Mouse (Mus musculus): ENCODE results near the gene Rbm34. TPM values are rescaled to one million over a fixed set of nuclear protein-coding genes. Genes with fewer than 3 reads are reported as not detected.

The Rbm34 gene
- polyA plus RNA-seq, 1 experiment = 5.5 TPM

DNA sequence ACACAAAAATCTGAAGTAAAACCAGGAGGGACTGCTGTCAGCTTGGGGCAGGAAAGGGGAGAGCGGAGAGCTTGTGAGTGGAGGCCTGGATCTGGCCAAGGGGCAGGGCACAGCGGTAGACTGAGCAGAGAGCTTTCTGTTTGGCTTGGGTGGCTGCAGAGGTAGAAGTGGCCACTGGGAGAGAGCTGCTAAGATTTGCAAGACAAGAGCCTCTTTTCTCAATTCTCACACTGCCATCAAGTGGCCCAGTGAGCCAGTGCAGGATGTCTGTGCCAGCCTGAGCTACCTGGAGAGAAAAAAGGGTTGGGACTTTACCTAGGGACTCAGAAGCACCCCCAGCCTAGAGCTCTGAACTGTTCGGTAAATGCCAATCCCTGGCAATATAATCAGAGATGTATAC is 50.0 kb downstream of the Rbm34 start:
- WGBS = 7% methylated on average over 3 of the region's 3 CpGs
- H3K4me1 ChIP-seq (ENCODE audit: control insufficient read depth, insufficient read depth, low read length) = peaks cover 32% of the 10 kb centered on the region
- peak overlapping the region; percentile 6; the same call in 1 of the 2 replicates for H3K27ac ChIP-seq (ENCODE audit: insufficient read depth, low read depth, low read length)
- no peaks in the 10 kb centered on the region for H3K36me3 ChIP-seq (ENCODE audit: control insufficient read depth, insufficient read depth, low read length)
- H3K27me3 ChIP-seq (replicated peaks; ENCODE audit: control insufficient read depth, insufficient read depth, low read length) = no peaks in the 10 kb centered on the region
- peak; percentile 92 for DNase-seq
- H3K4me3 ChIP-seq (ENCODE audit: insufficient read depth, low read depth, low read length) = no peak overlapping the region
- TF ChIP-seq POLR2A (IDR thresholded peaks at IDR 0.05; ENCODE audit: low read depth, low read length) = no peak
- TF ChIP-seq CTCF (conservative IDR thresholded peaks at IDR 0.05; ENCODE audit: insufficient read depth, insufficient read length, low read depth, low read length) = peak; percentile 98

DNA sequence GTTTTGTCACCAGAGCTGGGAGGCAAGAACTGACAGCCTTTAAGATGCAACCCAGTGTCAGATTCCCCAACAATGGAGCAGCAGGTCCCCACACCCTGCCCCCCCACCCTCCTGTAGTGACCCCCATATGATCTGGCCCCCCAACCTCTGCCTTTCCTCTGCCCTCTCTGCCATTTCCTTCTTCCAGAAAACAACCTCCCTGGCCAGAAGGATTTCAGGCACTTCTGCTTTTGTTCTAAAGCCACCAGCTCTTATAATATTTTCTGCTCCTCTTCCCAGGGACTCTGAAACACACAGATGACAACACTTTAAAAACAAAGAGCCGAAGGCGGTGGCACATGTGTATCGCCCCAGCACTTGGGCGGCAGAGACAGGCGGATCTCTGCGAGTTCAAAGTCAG is 50.5 kb downstream of the Rbm34 start:
- Histone ChIP-seq H3K4me3 (ENCODE audit: insufficient read depth, low read depth, low read length) (no peak overlapping the region), H3K27ac (ENCODE audit: insufficient read depth, low read depth, low read length) (peak overlapping the region; percentile 6; the same call in 1 of the 2 replicates), H3K4me1 (ENCODE audit: control insufficient read depth, insufficient read depth, low read length) (peaks cover 32% of the 10 kb centered on the region), H3K36me3 (ENCODE audit: control insufficient read depth, insufficient read depth, low read length) (no peaks in the 10 kb centered on the region), H3K27me3 (replicated peaks; ENCODE audit: control insufficient read depth, insufficient read depth, low read length) (no peaks in the 10 kb centered on the region)
- no peak for DNase-seq
- 67% methylated on average over 6 of the region's 6 CpGs for WGBS
- no peak for TF ChIP-seq CTCF (conservative IDR thresholded peaks at IDR 0.05; ENCODE audit: insufficient read depth, insufficient read length, low read depth, low read length)
- no peak for TF ChIP-seq POLR2A (IDR thresholded peaks at IDR 0.05; ENCODE audit: low read depth, low read length)

DNA sequence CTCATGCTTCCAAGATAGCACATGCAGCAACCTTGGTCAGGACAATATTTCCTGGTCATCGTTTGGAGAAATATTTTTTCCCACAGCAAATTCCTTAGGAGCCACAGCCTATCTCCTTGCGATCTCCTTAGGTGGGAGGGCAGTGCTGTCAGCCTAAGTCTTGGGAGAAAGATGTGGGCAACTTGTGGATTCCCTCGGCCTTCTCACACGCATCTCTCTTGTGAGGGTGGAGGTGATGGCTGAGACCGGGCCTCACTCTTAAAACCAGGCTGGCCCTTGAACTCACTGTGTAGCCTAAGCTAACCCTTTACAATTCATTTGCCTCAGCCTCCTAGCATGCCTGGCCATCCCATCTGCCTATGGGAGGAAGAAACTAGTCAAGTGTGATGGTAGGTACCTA is 51.2 kb downstream of the Rbm34 start:
- DNase-seq = no peak
- Histone ChIP-seq H3K27me3 (replicated peaks; ENCODE audit: control insufficient read depth, insufficient read depth, low read length) (no peaks in the 10 kb centered on the region), H3K4me3 (ENCODE audit: insufficient read depth, low read depth, low read length) (no peak overlapping the region), H3K27ac (ENCODE audit: insufficient read depth, low read depth, low read length) (peak overlapping the region; percentile 85), H3K4me1 (ENCODE audit: control insufficient read depth, insufficient read depth, low read length) (peaks cover 37% of the 10 kb centered on the region), H3K36me3 (ENCODE audit: control insufficient read depth, insufficient read depth, low read length) (no peaks in the 10 kb centered on the region)
- 78% methylated on average over 5 of the region's 5 CpGs for WGBS
- TF ChIP-seq POLR2A (IDR thresholded peaks at IDR 0.05; ENCODE audit: low read depth, low read length) (no peak), CTCF (conservative IDR thresholded peaks at IDR 0.05; ENCODE audit: insufficient read depth, insufficient read length, low read depth, low read length) (no peak)

DNA sequence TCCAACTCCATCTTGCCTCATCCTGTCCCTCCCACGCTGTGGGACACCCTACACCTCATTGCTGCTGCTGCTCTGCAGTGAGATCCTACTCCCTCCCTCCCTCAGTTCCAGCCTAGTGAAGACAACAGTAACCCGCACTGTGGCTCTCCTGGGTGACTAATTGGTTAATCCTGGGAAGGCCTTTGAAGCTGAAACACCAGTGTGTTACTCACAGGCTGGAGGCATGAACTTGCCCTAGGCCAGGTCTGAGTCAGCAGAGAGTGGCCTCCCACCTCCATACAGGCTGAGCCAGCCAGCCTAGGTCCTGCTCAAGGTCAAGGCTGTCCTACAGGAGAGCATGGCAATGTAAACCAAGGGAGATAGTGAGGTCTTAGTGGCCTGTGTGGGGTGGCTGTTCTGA is 51.6 kb downstream of the Rbm34 start:
- H3K27me3 ChIP-seq (replicated peaks; ENCODE audit: control insufficient read depth, insufficient read depth, low read length) = no peaks in the 10 kb centered on the region
- WGBS = 63% methylated on average over 2 of the region's 2 CpGs
- no peak overlapping the region for H3K4me3 ChIP-seq (ENCODE audit: insufficient read depth, low read depth, low read length)
- H3K4me1 ChIP-seq (ENCODE audit: control insufficient read depth, insufficient read depth, low read length) = peaks cover 41% of the 10 kb centered on the region
- TF ChIP-seq CTCF (conservative IDR thresholded peaks at IDR 0.05; ENCODE audit: insufficient read depth, insufficient read length, low read depth, low read length) (no peak), POLR2A (IDR thresholded peaks at IDR 0.05; ENCODE audit: low read depth, low read length) (no peak)
- peak; percentile 63 for DNase-seq
- peak overlapping the region; percentile 85 for H3K27ac ChIP-seq (ENCODE audit: insufficient read depth, low read depth, low read length)
- no peaks in the 10 kb centered on the region for H3K36me3 ChIP-seq (ENCODE audit: control insufficient read depth, insufficient read depth, low read length)

DNA sequence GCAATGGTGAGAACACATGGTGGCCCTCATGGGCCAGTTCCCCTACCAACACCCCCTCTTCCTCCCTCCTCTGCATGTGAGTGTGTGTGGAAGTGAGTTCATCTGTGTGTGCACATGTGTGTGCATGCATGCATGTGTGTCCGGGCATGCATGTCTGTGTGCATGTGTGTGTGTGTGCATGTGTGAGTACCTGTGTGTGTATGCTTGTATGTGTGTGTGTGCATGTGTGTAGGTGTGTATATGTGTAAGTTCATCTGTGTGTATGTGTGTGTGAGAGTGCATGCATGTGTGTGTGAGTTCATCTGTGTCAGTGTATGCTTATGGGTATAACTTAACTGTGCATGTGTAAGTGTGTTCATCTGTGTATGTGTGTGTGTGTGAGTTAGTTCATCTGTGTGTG is 52.5 kb downstream of the Rbm34 start:
- H3K27me3 ChIP-seq (replicated peaks; ENCODE audit: control insufficient read depth, insufficient read depth, low read length) = no peaks in the 10 kb centered on the region
- H3K4me1 ChIP-seq (ENCODE audit: control insufficient read depth, insufficient read depth, low read length) = peaks cover 47% of the 10 kb centered on the region
- H3K36me3 ChIP-seq (ENCODE audit: control insufficient read depth, insufficient read depth, low read length) = no peaks in the 10 kb centered on the region
- H3K27ac ChIP-seq (ENCODE audit: insufficient read depth, low read depth, low read length) = no peak overlapping the region
- 100% methylated on average over 1 of the region's 1 CpGs for WGBS
- H3K4me3 ChIP-seq (ENCODE audit: insufficient read depth, low read depth, low read length) = no peak overlapping the region
- TF ChIP-seq POLR2A (IDR thresholded peaks at IDR 0.05; ENCODE audit: low read depth, low read length) (no peak), CTCF (conservative IDR thresholded peaks at IDR 0.05; ENCODE audit: insufficient read depth, insufficient read length, low read depth, low read length) (no peak)
- DNase-seq = no peak

DNA sequence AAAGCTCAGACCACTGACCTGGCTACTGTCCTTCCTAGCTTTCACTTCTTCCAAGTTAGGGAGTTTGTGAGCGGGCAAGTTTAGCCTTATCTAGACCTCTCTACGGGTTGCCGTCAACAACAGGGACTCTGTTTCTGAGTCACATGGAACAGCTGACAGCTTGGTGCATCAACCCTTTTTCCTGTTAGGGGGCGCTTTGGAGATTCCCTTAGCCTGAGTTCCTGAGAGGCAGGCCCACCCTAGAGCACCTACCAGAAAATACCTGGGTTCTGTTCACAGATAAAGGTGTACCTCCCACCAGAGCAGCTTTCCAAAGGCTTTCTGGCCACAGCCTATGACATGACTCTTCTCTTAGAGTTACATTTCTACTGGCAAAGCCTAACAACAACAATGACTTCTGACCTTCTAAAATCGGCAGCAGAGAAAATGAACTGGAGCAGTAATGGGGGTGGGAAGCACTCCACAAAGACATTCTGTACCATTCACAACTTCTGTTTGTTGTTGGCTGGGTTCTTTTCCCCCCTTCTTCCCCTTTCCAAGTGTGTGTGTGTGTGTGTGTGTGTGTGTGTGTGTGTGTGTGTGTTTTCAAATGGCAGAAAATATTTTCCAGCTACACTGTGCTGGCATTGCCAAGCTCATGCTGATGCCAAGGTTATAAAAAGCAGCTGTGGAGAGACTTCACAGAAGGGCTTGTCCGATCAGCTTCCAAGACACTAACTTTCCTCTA is 53.5 kb downstream of the Rbm34 start:
- DNase-seq = no peak
- TF ChIP-seq CTCF (conservative IDR thresholded peaks at IDR 0.05; ENCODE audit: insufficient read depth, insufficient read length, low read depth, low read length) = no peak
- TF ChIP-seq POLR2A (IDR thresholded peaks at IDR 0.05; ENCODE audit: low read depth, low read length) = no peak
- no peak overlapping the region for H3K4me3 ChIP-seq (ENCODE audit: insufficient read depth, low read depth, low read length)
- 59% methylated on average over 6 of the region's 6 CpGs for WGBS
- H3K36me3 ChIP-seq (ENCODE audit: control insufficient read depth, insufficient read depth, low read length) = no peaks in the 10 kb centered on the region
- peaks cover 51% of the 10 kb centered on the region for H3K4me1 ChIP-seq (ENCODE audit: control insufficient read depth, insufficient read depth, low read length)
- no peaks in the 10 kb centered on the region for H3K27me3 ChIP-seq (replicated peaks; ENCODE audit: control insufficient read depth, insufficient read depth, low read length)
- H3K27ac ChIP-seq (ENCODE audit: insufficient read depth, low read depth, low read length) = peak overlapping the region; percentile 35

DNA sequence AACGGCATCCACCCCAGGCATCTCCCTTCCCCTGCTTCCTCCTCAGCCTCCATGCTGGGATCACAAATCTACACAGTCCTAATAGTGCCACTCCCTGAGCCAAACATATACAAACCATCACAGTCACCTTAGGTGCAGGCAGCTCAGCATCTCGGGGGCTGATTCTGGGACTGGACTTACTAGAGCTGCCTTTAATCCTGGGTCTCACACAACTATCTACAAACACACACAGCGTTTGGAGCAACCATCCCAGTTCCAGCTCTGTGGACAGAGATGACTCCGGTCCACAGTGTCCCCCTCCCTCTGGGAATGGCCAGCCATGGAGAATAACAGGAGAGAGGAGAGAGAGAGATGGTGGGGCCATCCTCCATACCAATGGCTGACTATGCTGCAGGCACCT is 54.3 kb downstream of the Rbm34 start:
- DNase-seq = no peak
- 94% methylated on average over 4 of the region's 4 CpGs for WGBS

More for the DNA sequence above, 54.3 kb downstream of the Rbm34 start:
- Histone ChIP-seq H3K4me3 (ENCODE audit: insufficient read depth, low read depth, low read length) (no peak overlapping the region), H3K36me3 (ENCODE audit: control insufficient read depth, insufficient read depth, low read length) (no peaks in the 10 kb centered on the region), H3K27me3 (replicated peaks; ENCODE audit: control insufficient read depth, insufficient read depth, low read length) (no peaks in the 10 kb centered on the region), H3K4me1 (ENCODE audit: control insufficient read depth, insufficient read depth, low read length) (peaks cover 51% of the 10 kb centered on the region), H3K27ac (ENCODE audit: insufficient read depth, low read depth, low read length) (no peak overlapping the region; the same call in 1 of the 2 replicates)
- no peak for TF ChIP-seq POLR2A (IDR thresholded peaks at IDR 0.05; ENCODE audit: low read depth, low read length)
- no peak for TF ChIP-seq CTCF (conservative IDR thresholded peaks at IDR 0.05; ENCODE audit: insufficient read depth, insufficient read length, low read depth, low read length)
